Mouse (Mus musculus): ENCODE results near the gene Dnmbp. TPM values are rescaled to one million over a fixed set of nuclear protein-coding genes. Genes with fewer than 3 reads are reported as not detected.

Gene Dnmbp
- polyA plus RNA-seq, 2 experiments: 1.3 to 2.2 TPM

GRCm38 (mm10) chr19:43960014-43960413, 20.0 kb upstream of the Dnmbp start:
- Histone ChIP-seq H3K27ac (no peak overlapping the region), H3K4me1 (replicated peaks; ENCODE audit: control insufficient read depth in 2 of 2, insufficient read depth in 2 of 2, low read length in 1 of 2) (no peaks in the 10 kb centered on the region), H3K36me3 (replicated peaks; ENCODE audit: control insufficient read depth, insufficient read depth, low read depth) (no peaks in the 10 kb centered on the region), H3K27me3 (ENCODE audit: control insufficient read depth, insufficient read depth, low read length) (no peaks in the 10 kb centered on the region), H3K4me3 (ENCODE audit: insufficient read depth in 1 of 2, low read depth in 2 of 2, low read length in 2 of 2) (no peak overlapping the region), H3K9ac (replicated peaks) (no peak overlapping the region), H3K4me2 (ENCODE audit: low read depth) (no peak overlapping the region), H3K9me3 (ENCODE audit: control insufficient read depth, low read length) (no peaks in the 10 kb centered on the region)
- 70% methylated on average over 11 of the region's 11 CpGs for WGBS (ENCODE audit: insufficient replicate concordance)
- DNase-seq (ENCODE audit: low read depth in 3 of 3, low spot score in 3 of 3): no peak
- ATAC-seq (ENCODE audit: insufficient read depth): no peak
- no peak for TF ChIP-seq EP300 (IDR thresholded peaks at IDR 0.05; ENCODE audit: low read depth)
- no peak for TF ChIP-seq CTCF (IDR thresholded peaks at IDR 0.05; ENCODE audit: low read depth)

GRCm38 (mm10) chr19:43959162-43959561, 19.2 kb upstream of the Dnmbp start:
- no peak overlapping the region for H3K9ac ChIP-seq (replicated peaks)
- H3K27me3 ChIP-seq (ENCODE audit: control insufficient read depth, insufficient read depth, low read length): no peaks in the 10 kb centered on the region
- no peak overlapping the region for H3K4me2 ChIP-seq (ENCODE audit: low read depth)
- H3K27ac ChIP-seq: no peak overlapping the region
- H3K36me3 ChIP-seq (replicated peaks; ENCODE audit: control insufficient read depth, insufficient read depth, low read depth): no peaks in the 10 kb centered on the region
- no peaks in the 10 kb centered on the region for H3K9me3 ChIP-seq (ENCODE audit: control insufficient read depth, low read length)
- ATAC-seq (ENCODE audit: insufficient read depth) (0 out of 2 replicates have a peak, but pooled peaks have one; percentile 35), DNase-seq (ENCODE audit: low read depth in 3 of 3, low spot score in 3 of 3) (peak; percentile 31 to 36 (median 36))
- H3K4me1 ChIP-seq (replicated peaks; ENCODE audit: control insufficient read depth in 2 of 2, insufficient read depth in 2 of 2, low read length in 1 of 2): no peaks in the 10 kb centered on the region
- TF ChIP-seq CTCF (IDR thresholded peaks at IDR 0.05; ENCODE audit: low read depth) (peak; percentile 96), EP300 (IDR thresholded peaks at IDR 0.05; ENCODE audit: low read depth) (no peak)
- 19% methylated on average over 2 of the region's 2 CpGs for WGBS (ENCODE audit: insufficient replicate concordance)
- H3K4me3 ChIP-seq (ENCODE audit: insufficient read depth in 1 of 2, low read depth in 2 of 2, low read length in 2 of 2): no peak overlapping the region

GRCm38 (mm10) chr19:43957881-43958280, 17.9 kb upstream of the Dnmbp start:
- no peak overlapping the region for H3K4me3 ChIP-seq (ENCODE audit: insufficient read depth in 1 of 2, low read depth in 2 of 2, low read length in 2 of 2)
- TF ChIP-seq EP300 (IDR thresholded peaks at IDR 0.05; ENCODE audit: low read depth) (no peak), CTCF (IDR thresholded peaks at IDR 0.05; ENCODE audit: low read depth) (no peak)
- no peak overlapping the region for H3K9ac ChIP-seq (replicated peaks)
- H3K4me1 ChIP-seq (replicated peaks; ENCODE audit: control insufficient read depth in 2 of 2, insufficient read depth in 2 of 2, low read length in 1 of 2): no peaks in the 10 kb centered on the region
- no peak for ATAC-seq (ENCODE audit: insufficient read depth)
- no peak for DNase-seq (ENCODE audit: low read depth in 3 of 3, low spot score in 3 of 3)
- no peaks in the 10 kb centered on the region for H3K36me3 ChIP-seq (replicated peaks; ENCODE audit: control insufficient read depth, insufficient read depth, low read depth)
- no peak overlapping the region for H3K4me2 ChIP-seq (ENCODE audit: low read depth)
- no peaks in the 10 kb centered on the region for H3K9me3 ChIP-seq (ENCODE audit: control insufficient read depth, low read length)
- 81% methylated on average over 4 of the region's 4 CpGs for WGBS (ENCODE audit: insufficient replicate concordance)
- no peak overlapping the region for H3K27ac ChIP-seq
- H3K27me3 ChIP-seq (ENCODE audit: control insufficient read depth, insufficient read depth, low read length): no peaks in the 10 kb centered on the region

GRCm38 (mm10) chr19:43957402-43957801, 17.4 kb upstream of the Dnmbp start:
- H3K4me1 ChIP-seq (replicated peaks; ENCODE audit: control insufficient read depth in 2 of 2, insufficient read depth in 2 of 2, low read length in 1 of 2): no peaks in the 10 kb centered on the region
- H3K4me2 ChIP-seq (ENCODE audit: low read depth): no peak overlapping the region
- TF ChIP-seq CTCF (IDR thresholded peaks at IDR 0.05; ENCODE audit: low read depth) (no peak), EP300 (IDR thresholded peaks at IDR 0.05; ENCODE audit: low read depth) (no peak)
- H3K36me3 ChIP-seq (replicated peaks; ENCODE audit: control insufficient read depth, insufficient read depth, low read depth): no peaks in the 10 kb centered on the region
- no peaks in the 10 kb centered on the region for H3K27me3 ChIP-seq (ENCODE audit: control insufficient read depth, insufficient read depth, low read length)
- 30% methylated on average over 4 of the region's 4 CpGs for WGBS (ENCODE audit: insufficient replicate concordance)
- H3K9me3 ChIP-seq (ENCODE audit: control insufficient read depth, low read length): no peaks in the 10 kb centered on the region
- no peak overlapping the region for H3K4me3 ChIP-seq (ENCODE audit: insufficient read depth in 1 of 2, low read depth in 2 of 2, low read length in 2 of 2)
- no peak for ATAC-seq (ENCODE audit: insufficient read depth)
- no peak overlapping the region for H3K9ac ChIP-seq (replicated peaks)
- H3K27ac ChIP-seq: no peak overlapping the region
- no peak for DNase-seq (ENCODE audit: low read depth in 3 of 3, low spot score in 3 of 3)

GRCm38 (mm10) chr19:43955266-43955665, 15.3 kb upstream of the Dnmbp start:
- DNase-seq (ENCODE audit: low read depth in 3 of 3, low spot score in 3 of 3): no peak
- Histone ChIP-seq H3K27ac (no peak overlapping the region), H3K36me3 (replicated peaks; ENCODE audit: control insufficient read depth, insufficient read depth, low read depth) (no peaks in the 10 kb centered on the region), H3K4me1 (replicated peaks; ENCODE audit: control insufficient read depth in 2 of 2, insufficient read depth in 2 of 2, low read length in 1 of 2) (no peaks in the 10 kb centered on the region), H3K9ac (replicated peaks) (no peak overlapping the region), H3K27me3 (ENCODE audit: control insufficient read depth, insufficient read depth, low read length) (no peaks in the 10 kb centered on the region), H3K4me3 (ENCODE audit: insufficient read depth in 1 of 2, low read depth in 2 of 2, low read length in 2 of 2) (no peak overlapping the region), H3K9me3 (ENCODE audit: control insufficient read depth, low read length) (no peaks in the 10 kb centered on the region), H3K4me2 (ENCODE audit: low read depth) (no peak overlapping the region)
- TF ChIP-seq CTCF (IDR thresholded peaks at IDR 0.05; ENCODE audit: low read depth): no peak
- TF ChIP-seq EP300 (IDR thresholded peaks at IDR 0.05; ENCODE audit: low read depth): no peak
- WGBS (ENCODE audit: insufficient replicate concordance): 41% methylated on average over 5 of the region's 5 CpGs
- no peak for ATAC-seq (ENCODE audit: insufficient read depth)

All from liver, embryonic 14.5 days (tissue).